Mouse (Mus musculus) lung, embryonic 16.5 days (tissue): Measurements from ENCODE around the gene Polr2i. TPM values are rescaled to one million over a fixed set of nuclear protein-coding genes. Genes with fewer than 3 reads are reported as not detected.
"Not testable (repeated sequence)": the region's sequence is repeated elsewhere in the genome, so short reads cannot be mapped to it uniquely, and the experiment has no call there.

Source experiments
- ATAC-seq: fragments of 200-750 bp; cut with Nextera tagmentation; 2 replicates; pipeline ENCODE4 v1.8.0; 2017; ENCODE audit warnings: low read depth, mild to moderate bottlenecking, moderate library complexity
- H3K27ac ChIP-seq: fragments of 300-500 bp; sonication (generic); 2 replicates; pipeline ENCODE4 v1.5.1; 2014; ENCODE audit warnings: mild to moderate bottlenecking, control low read depth, low read length
- H3K27me3 ChIP-seq: fragments of 300-500 bp; sonication (generic); 2 replicates; pipeline ENCODE4 v1.6.1; 2014; ENCODE audit warnings: low read depth, low read length, mixed read lengths; ENCODE audit not compliant: control insufficient read depth, insufficient read depth
- H3K36me3 ChIP-seq: fragments of 300-500 bp; sonication (generic); 2 replicates; pipeline ENCODE4 v1.6.1; 2014; ENCODE audit warnings: low read length; ENCODE audit not compliant: control insufficient read depth, insufficient read depth
- H3K4me1 ChIP-seq: fragments of 300-500 bp; sonication (generic); replicated peaks from 2 replicates; pipeline ENCODE4 v1.6.1; 2014; ENCODE audit warnings: low read length, mixed read lengths; ENCODE audit not compliant: control insufficient read depth, insufficient read depth
- H3K4me2 ChIP-seq: fragments of 300-500 bp; sonication (generic); 2 replicates; pipeline ENCODE4 v1.6.1; 2014; ENCODE audit warnings: low read depth, low read length, control low read depth
- H3K4me3 ChIP-seq: fragments of 300-500 bp; sonication (generic); 2 replicates; pipeline ENCODE4 v1.5.1; 2014; ENCODE audit warnings: mild to moderate bottlenecking, low read length, control low read depth
- H3K9ac ChIP-seq: fragments of 300-500 bp; sonication (generic); 2 replicates; pipeline ENCODE4 v1.6.1; 2014; ENCODE audit warnings: low read length, control low read depth
- H3K9me3 ChIP-seq: fragments of 300-500 bp; sonication (generic); 2 replicates; pipeline ENCODE4 v1.6.1; 2016; ENCODE audit warnings: low read length; ENCODE audit not compliant: control insufficient read depth
- WGBS: fragments of 180-500 bp; shearing (Covaris S2); extraction: QIAGEN DNeasy Blood & Tissue Kit; methylation state at CpG from one replicate; pipeline ENCODE4 v1.1.7; 2014; 5-methylcytosine and 5-hydroxymethylcytosine counted together
- polyA plus RNA-seq: library from polyadenylated mRNA; unstranded; fragments of >200 nt; fragmentation: Nextera tagmentation; extraction: Ambion mirVana; gene quantifications from 2 replicates; pipeline ENCODE4 v1.2.1, GENCODE M21; 2015

Gene Polr2i
- polyA plus RNA-seq, 1 experiment from 2014 or later = 146 TPM

DNA sequence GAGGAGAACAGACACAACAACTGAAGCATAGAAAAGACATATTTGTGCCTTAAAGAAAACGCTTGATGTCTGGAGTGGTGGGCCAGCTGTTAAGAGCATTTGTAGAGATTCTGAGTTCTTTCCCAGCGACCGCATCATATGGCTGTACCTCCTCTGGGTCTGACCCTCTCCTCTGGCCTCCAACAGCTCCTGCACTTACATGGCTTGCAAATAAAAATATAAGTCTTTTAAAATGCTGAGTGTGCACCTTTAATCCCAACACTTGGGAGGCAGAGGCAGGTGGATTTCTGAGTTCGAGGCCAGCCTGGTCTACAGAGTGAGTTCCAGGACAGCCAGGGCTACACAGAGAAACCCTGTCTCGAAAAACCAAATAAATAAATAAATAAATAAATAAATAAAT is 31.1 kb upstream of the Polr2i start:
- H3K9ac ChIP-seq, H3K4me2 ChIP-seq, ATAC-seq, H3K27me3 ChIP-seq, H3K9me3 ChIP-seq, H3K27ac ChIP-seq, H3K36me3 ChIP-seq, H3K4me1 ChIP-seq, H3K4me3 ChIP-seq: not testable (repeated sequence)
- 79% methylated on average over 5 of the region's 5 CpGs for WGBS

DNA sequence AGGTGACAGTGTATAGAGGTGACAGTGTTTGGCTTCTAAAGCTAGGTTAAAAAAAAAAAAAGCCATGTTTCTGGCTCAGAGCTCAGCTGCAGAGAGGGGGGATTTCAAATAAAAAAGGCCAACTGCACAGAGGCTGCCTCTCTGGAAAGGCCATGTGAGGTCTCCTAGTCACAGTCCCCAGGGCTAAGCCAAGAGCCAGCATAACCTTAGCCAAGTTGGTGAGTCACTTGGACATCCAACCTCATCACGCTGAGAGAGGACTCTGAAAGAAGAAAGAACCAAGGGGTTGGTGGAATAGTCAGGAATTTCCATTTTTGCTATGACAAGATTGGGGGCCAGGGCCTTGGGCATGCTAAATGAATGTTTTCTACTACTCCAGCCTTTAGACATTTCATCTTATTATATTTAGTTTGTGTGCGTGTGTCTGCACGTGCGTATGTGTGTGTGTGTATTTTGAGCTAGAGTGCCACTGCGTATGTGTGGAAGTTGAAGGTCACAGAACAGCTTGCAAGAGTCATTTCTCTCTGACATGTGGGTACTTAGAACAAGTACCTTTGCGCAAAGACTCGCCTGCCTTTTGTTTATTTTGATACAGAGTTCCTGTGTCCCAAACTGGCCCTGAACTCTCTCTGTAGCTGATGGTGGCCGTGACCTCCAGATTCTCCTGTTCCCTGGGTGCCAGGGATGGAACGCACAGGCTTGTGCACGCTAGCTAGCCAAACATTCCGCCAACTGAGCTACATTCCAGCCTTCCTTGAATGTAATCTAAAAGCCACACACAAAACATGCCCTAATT is 28.7 kb upstream of the Polr2i start:
- H3K27ac ChIP-seq = no peak overlapping the region
- no peak overlapping the region for H3K9ac ChIP-seq
- no peak overlapping the region for H3K4me3 ChIP-seq
- no peaks in the 10 kb centered on the region for H3K27me3 ChIP-seq
- no peak overlapping the region for H3K4me2 ChIP-seq
- ATAC-seq = no peak
- no peaks in the 10 kb centered on the region for H3K9me3 ChIP-seq
- H3K36me3 ChIP-seq = no peaks in the 10 kb centered on the region
- WGBS = 45% methylated on average over 11 of the region's 11 CpGs
- H3K4me1 ChIP-seq = peaks cover 4% of the 10 kb centered on the region; the same call in 1 of the 2 replicates

GRCm38 (mm10) chr7:30204380-30204779 is 27.4 kb upstream of the Polr2i start:
- Histone ChIP-seq H3K9ac (no peak overlapping the region), H3K36me3 (no peaks in the 10 kb centered on the region), H3K4me2 (0 out of 2 replicates have a peak overlapping the region, but pooled peaks have one; percentile 12), H3K4me3 (no peak overlapping the region), H3K27me3 (no peaks in the 10 kb centered on the region), H3K9me3 (no peaks in the 10 kb centered on the region), H3K27ac (no peak overlapping the region), H3K4me1 (no peaks in the 10 kb centered on the region)
- no peak for ATAC-seq
- 24% methylated on average over 8 of the region's 8 CpGs for WGBS

DNA sequence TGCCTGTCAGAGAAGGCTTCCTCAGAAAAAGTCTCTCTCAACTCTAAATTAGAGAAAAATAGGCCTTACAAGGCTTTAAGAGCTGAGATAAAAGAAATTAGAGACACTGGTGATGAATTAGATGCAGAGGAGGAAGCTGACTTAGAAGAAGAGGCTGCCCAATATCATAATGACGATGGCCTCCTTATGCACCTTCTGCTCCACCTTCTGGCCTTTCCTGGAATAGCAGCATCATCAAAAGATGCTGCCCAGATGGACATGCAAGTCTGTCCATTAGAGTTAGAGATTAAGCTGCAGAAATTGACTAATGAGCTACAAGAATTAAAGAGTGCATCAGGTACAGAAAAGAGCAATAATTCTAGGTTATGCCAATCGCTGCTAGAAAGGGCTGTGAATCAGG is 26.4 kb upstream of the Polr2i start:
- WGBS = 6% methylated on average over 2 of the region's 2 CpGs
- ATAC-seq = no peak
- Histone ChIP-seq H3K27ac (no peak overlapping the region), H3K4me1 (no peaks in the 10 kb centered on the region), H3K9ac (no peak overlapping the region), H3K9me3 (no peaks in the 10 kb centered on the region), H3K36me3 (no peaks in the 10 kb centered on the region), H3K4me3 (no peak overlapping the region), H3K4me2 (no peak overlapping the region), H3K27me3 (no peaks in the 10 kb centered on the region)

DNA sequence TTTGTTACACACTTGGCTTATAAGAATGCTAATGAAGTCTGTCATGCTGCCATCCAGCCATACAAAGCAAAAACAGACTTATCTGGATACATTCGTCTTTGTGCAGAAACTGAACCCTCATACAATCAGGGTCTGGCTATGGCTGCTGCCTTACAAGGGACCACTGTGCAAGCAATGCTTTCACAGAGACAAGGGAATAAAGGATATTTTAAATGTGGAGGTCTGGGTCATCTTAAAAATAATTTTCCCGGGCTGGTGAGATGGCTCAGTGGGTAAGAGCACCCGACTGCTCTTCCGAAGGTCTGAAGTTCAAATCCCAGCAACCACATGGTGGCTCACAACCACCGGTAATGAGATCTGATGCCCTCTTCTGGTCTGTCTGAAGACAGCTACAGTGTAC is 25.4 kb upstream of the Polr2i start:
- not testable (repeated sequence) for ATAC-seq, H3K4me1 ChIP-seq, H3K27ac ChIP-seq, H3K27me3 ChIP-seq, H3K4me3 ChIP-seq, H3K9me3 ChIP-seq, H3K4me2 ChIP-seq, H3K9ac ChIP-seq, H3K36me3 ChIP-seq
- 53% methylated on average over 5 of the region's 5 CpGs for WGBS

GRCm38 (mm10) chr7:30211025-30211424 is 20.7 kb upstream of the Polr2i start:
- WGBS = 21% methylated on average over 4 of the region's 4 CpGs
- Histone ChIP-seq H3K27me3 (no peaks in the 10 kb centered on the region), H3K4me2 (no peak overlapping the region), H3K9ac (no peak overlapping the region), H3K27ac (no peak overlapping the region), H3K4me1 (no peaks in the 10 kb centered on the region), H3K9me3 (no peaks in the 10 kb centered on the region), H3K36me3 (no peaks in the 10 kb centered on the region), H3K4me3 (no peak overlapping the region)
- ATAC-seq = no peak

GRCm38 (mm10) chr7:30213881-30214280 is 17.9 kb upstream of the Polr2i start:
- H3K4me2 ChIP-seq = no peak overlapping the region
- H3K4me1 ChIP-seq = no peaks in the 10 kb centered on the region
- WGBS = 77% methylated on average over 3 of the region's 3 CpGs
- H3K4me3 ChIP-seq = no peak overlapping the region
- no peak overlapping the region for H3K27ac ChIP-seq
- H3K9ac ChIP-seq = no peak overlapping the region
- H3K9me3 ChIP-seq = no peaks in the 10 kb centered on the region
- ATAC-seq = no peak
- no peaks in the 10 kb centered on the region for H3K27me3 ChIP-seq
- no peaks in the 10 kb centered on the region for H3K36me3 ChIP-seq

- no peak overlapping the region for H3K9ac ChIP-seq
- peaks cover 9% of the 10 kb centered on the region for H3K4me1 ChIP-seq
- H3K36me3 ChIP-seq = no peaks in the 10 kb centered on the region
- ATAC-seq = no peak
- no peak overlapping the region for H3K27ac ChIP-seq
- H3K4me3 ChIP-seq = no peak overlapping the region
- no peaks in the 10 kb centered on the region for H3K9me3 ChIP-seq
- H3K4me2 ChIP-seq = no peak overlapping the region
- no peaks in the 10 kb centered on the region for H3K27me3 ChIP-seq
- 86% methylated on average over 3 of the region's 3 CpGs for WGBS
Observed at GRCm38 (mm10) chr7:30215875-30216274, 15.9 kb upstream of the Polr2i start.

DNA sequence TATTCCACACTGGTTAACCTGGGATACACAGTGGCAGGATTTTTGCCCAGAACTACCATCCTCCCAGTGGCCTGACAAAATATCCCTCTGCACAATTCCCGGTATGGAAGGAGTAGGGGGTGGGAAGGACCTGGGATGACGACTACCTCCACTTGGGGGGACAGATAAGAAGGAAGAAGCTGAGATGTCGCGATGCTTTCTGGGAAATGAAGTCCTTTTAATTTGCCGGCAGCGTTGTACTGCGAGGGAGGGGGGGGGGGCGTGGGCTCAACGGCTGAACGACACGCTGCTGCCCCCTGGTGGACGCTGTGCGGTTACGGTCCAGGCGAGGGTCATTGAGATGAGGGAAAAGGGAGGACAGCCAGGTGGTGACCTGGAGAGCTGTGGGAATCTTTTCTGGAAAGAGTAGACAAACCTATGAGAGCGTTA is 15.0 kb upstream of the Polr2i start:
- no peaks in the 10 kb centered on the region for H3K27me3 ChIP-seq
- H3K9ac ChIP-seq = peak overlapping the region; percentile 57
- ATAC-seq = peak; percentile 81
- peak overlapping the region; percentile 29 for H3K4me3 ChIP-seq
- WGBS = 2% methylated on average over 15 of the region's 16 CpGs
- H3K4me2 ChIP-seq = peak overlapping the region; percentile 53
- no peak overlapping the region for H3K27ac ChIP-seq
- H3K36me3 ChIP-seq = no peaks in the 10 kb centered on the region
- no peaks in the 10 kb centered on the region for H3K9me3 ChIP-seq
- H3K4me1 ChIP-seq = peaks cover 9% of the 10 kb centered on the region
